Mouse (Mus musculus): ENCODE measurements around the gene Pde6g. TPM values are rescaled to one million over a fixed set of nuclear protein-coding genes. Genes with fewer than 3 reads are reported as not detected.

Gene Pde6g
- polyA plus RNA-seq, 1 experiment from 2014 or later = not detected

DNA sequence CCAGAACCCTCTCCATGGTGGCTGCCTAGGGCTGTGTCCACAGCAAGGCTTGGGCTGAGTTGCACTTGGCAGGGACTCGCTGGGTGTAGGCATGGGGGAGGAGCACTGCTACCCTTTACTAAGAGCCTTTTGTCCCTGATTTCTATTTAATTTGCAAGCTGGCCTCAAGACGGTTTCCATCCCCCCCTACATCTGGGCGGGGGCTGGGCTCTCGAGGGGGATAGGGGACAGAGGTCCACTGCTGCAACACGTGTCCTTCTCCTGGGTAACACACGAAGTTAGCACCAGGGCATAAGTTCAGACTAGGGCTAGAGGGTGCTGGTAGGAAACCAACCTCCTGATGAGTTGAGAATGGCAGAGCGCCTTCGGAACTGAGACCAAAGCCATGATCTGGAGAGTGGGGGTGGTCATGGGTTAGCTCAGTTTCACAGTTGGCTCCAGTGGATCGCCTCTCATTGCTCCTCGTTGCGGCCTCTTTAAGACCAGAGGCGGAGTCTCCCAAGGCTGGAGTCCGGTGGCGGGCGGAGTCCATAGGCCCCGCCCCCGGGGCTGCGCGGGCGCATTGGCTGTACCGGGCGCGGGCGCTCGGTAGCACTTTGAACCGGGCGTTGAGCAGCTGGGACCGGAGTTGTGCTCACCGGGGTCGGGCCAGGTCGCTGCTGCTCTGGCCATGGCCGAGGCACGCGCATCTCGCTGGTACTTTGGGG, 38.2 kb upstream of the Pde6g start, which contains the start of gene Slc25a10:
Gene Slc25a10, plus strand, starts transcription at position 524 of the 707 bp plus-strand sequence.
- H3K4me2 ChIP-seq (replicated peaks) = peak within 1 kb of the TSS; percentile 86
- peak within 1 kb of the TSS; percentile 82 for H3K9ac ChIP-seq
- peak within 1 kb of the TSS; percentile 80 for H3K4me3 ChIP-seq
- peaks cover 48% of the 10 kb centered on the region for H3K36me3 ChIP-seq
- peaks cover 34% of the 10 kb centered on the region for H3K4me1 ChIP-seq
- peak; percentile 87 for ATAC-seq (ENCODE audit: low FRiP score)
- no peaks in the 10 kb centered on the region for H3K27me3 ChIP-seq
- H3K27ac ChIP-seq = peak within 1 kb of the TSS; percentile 81
- WGBS = under 1% methylated on average over 32 of the region's 35 CpGs
- H3K9me3 ChIP-seq (replicated peaks) = no peaks in the 10 kb centered on the region

DNA sequence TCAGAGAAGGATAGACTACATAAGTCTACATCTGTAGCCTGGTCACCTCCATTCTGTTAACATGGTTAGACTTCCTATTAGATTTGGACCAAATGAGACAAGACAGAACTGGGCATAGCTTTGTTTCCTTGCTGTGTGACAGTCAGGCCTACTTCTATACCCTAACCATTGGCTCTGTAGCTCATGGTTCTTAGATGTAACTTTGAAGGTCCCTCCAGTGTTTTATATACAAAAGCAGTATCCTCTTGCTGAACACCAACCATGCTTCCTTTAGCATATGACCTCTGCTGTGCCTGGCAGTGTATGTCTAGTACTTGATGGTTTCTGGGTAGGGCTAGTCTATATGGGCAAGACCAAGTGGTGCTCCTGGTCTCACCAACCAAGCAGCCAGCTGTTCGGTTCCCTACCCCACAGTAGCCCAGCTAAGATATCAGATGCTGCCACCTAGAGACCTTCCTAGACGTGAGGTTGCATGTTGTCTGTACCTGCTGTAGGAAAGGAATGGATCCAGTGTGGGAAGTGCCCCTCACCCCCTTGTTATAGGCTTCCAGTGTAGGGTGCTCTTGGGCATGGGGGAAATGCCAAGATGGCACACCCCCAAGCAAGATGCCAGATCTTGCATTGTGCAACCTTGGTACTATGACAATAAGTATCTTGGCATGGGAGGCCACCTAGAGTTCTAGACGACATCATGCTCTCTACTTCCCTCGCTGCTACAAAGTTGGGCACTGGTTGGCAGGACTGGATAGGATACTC, 37.2 kb upstream of the Pde6g start:
- Histone ChIP-seq H3K4me2 (replicated peaks) (peak overlapping the region; percentile 86), H3K4me3 (no peak overlapping the region), H3K9ac (no peak overlapping the region), H3K27ac (0 out of 2 replicates have a peak overlapping the region, but pooled peaks have one; percentile 81), H3K9me3 (replicated peaks) (no peaks in the 10 kb centered on the region), H3K4me1 (peaks cover 39% of the 10 kb centered on the region), H3K36me3 (peaks cover 42% of the 10 kb centered on the region), H3K27me3 (no peaks in the 10 kb centered on the region)
- ATAC-seq (ENCODE audit: low FRiP score) = no peak
- WGBS = 33% methylated on average over 4 of the region's 4 CpGs

GRCm38 (mm10) chr11:120489054-120489761, 35.9 kb upstream of the Pde6g start:
- H3K36me3 ChIP-seq = peaks cover 29% of the 10 kb centered on the region
- H3K4me2 ChIP-seq (replicated peaks) = no peak overlapping the region
- no peak overlapping the region for H3K9ac ChIP-seq
- no peaks in the 10 kb centered on the region for H3K9me3 ChIP-seq (replicated peaks)
- no peak overlapping the region for H3K27ac ChIP-seq
- no peak for ATAC-seq (ENCODE audit: low FRiP score)
- H3K4me1 ChIP-seq = peaks cover 44% of the 10 kb centered on the region
- H3K27me3 ChIP-seq = no peaks in the 10 kb centered on the region
- H3K4me3 ChIP-seq = no peak overlapping the region
- WGBS = 63% methylated on average over 4 of the region's 4 CpGs

GRCm38 (mm10) chr11:120488516-120488915, 35.2 kb upstream of the Pde6g start:
- Histone ChIP-seq H3K9me3 (replicated peaks) (no peaks in the 10 kb centered on the region), H3K9ac (no peak overlapping the region), H3K36me3 (peaks cover 33% of the 10 kb centered on the region), H3K27ac (no peak overlapping the region), H3K27me3 (no peaks in the 10 kb centered on the region), H3K4me3 (no peak overlapping the region), H3K4me2 (replicated peaks) (no peak overlapping the region), H3K4me1 (peaks cover 46% of the 10 kb centered on the region)
- WGBS = 81% methylated on average over 4 of the region's 4 CpGs
- ATAC-seq (ENCODE audit: low FRiP score) = no peak

- H3K4me2 ChIP-seq (replicated peaks) = peak overlapping the region; percentile 93
- H3K4me3 ChIP-seq = peak overlapping the region; percentile 97
- H3K36me3 ChIP-seq = peaks cover 64% of the 10 kb centered on the region
- ATAC-seq (ENCODE audit: low FRiP score) = no peak
- no peak overlapping the region for H3K27ac ChIP-seq
- no peaks in the 10 kb centered on the region for H3K9me3 ChIP-seq (replicated peaks)
- peaks cover 22% of the 10 kb centered on the region for H3K4me1 ChIP-seq
- 13% methylated on average over 10 of the region's 10 CpGs for WGBS
- H3K9ac ChIP-seq = peak overlapping the region; percentile 92
- no peaks in the 10 kb centered on the region for H3K27me3 ChIP-seq
Measured at GRCm38 (mm10) chr11:120485251-120485650, 32.0 kb upstream of the Pde6g start.

GRCm38 (mm10) chr11:120484265-120484981, 31.1 kb upstream of the Pde6g start, which contains the start of gene Mrpl12:
Mrpl12 (plus strand) TSS chr11:120484613.
- WGBS = under 1% methylated on average over 60 of the region's 60 CpGs
- Histone ChIP-seq H3K4me1 (peaks cover 19% of the 10 kb centered on the region), H3K36me3 (peaks cover 72% of the 10 kb centered on the region), H3K4me3 (peak within 1 kb of the TSS; percentile 97), H3K27me3 (no peaks in the 10 kb centered on the region), H3K4me2 (replicated peaks) (peak within 1 kb of the TSS; percentile 93), H3K27ac (peak within 1 kb of the TSS; percentile 89), H3K9ac (peak within 1 kb of the TSS; percentile 92), H3K9me3 (replicated peaks) (no peaks in the 10 kb centered on the region)
- ATAC-seq (ENCODE audit: low FRiP score) = peak; percentile 96

DNA sequence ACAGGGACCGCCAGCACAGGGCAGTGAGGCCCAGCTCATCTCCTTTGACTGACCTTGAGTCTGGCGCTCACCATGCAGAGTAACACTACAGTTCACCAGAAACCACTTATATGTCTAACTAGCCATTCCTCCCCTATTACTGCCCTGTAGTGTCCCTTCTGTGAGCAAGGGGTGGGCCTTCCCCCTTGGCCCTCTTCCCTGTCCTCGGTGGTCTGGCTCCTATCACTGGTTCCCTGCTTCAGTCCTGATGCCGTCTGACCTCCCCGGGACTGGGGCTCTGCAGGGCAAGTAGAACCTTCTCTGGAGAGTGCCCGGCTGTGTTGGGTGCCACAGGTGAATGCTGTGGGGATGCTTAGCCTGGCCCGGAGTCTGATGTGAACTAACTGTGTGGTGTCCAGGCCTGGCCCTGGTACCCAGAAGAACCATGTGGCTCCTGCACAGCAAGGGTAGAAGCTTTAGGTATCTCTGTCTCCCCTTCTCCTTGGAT, 30.2 kb upstream of the Pde6g start:
- Histone ChIP-seq H3K4me3 (peak overlapping the region; percentile 97), H3K4me1 (peaks cover 18% of the 10 kb centered on the region), H3K27ac (peak overlapping the region; percentile 89), H3K9ac (peak overlapping the region; percentile 92), H3K36me3 (peaks cover 76% of the 10 kb centered on the region), H3K9me3 (replicated peaks) (no peaks in the 10 kb centered on the region), H3K4me2 (replicated peaks) (peak overlapping the region; percentile 93), H3K27me3 (no peaks in the 10 kb centered on the region)
- no peak for ATAC-seq (ENCODE audit: low FRiP score)
- WGBS = 93% methylated on average over 7 of the region's 7 CpGs

DNA sequence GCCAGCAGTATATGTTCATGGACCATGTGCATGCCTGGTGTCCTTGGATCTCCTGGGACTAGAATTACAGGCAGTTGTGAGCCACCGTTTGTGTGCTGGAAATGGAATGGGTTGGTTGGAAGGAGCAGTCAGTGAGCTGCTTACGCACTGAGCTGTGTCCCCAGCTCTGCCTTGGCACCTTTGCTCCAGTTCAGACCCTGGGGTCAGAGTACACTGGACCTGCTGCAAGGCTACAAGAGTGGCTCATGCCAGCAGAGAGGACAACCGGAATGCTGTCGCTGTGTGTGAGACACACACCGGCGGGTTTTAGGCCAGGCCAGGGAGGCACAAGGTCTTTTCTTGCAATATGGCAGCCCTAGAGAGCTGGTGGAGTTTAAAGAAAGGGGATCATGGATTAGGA, 18.8 kb upstream of the Pde6g start:
- H3K27ac ChIP-seq = no peak overlapping the region
- H3K4me2 ChIP-seq (replicated peaks) = no peak overlapping the region
- peaks cover 74% of the 10 kb centered on the region for H3K36me3 ChIP-seq
- no peak overlapping the region for H3K4me3 ChIP-seq
- no peaks in the 10 kb centered on the region for H3K27me3 ChIP-seq
- 97% methylated on average over 6 of the region's 6 CpGs for WGBS
- H3K4me1 ChIP-seq = peaks cover 9% of the 10 kb centered on the region
- no peak for ATAC-seq (ENCODE audit: low FRiP score)
- H3K9ac ChIP-seq = no peak overlapping the region
- no peaks in the 10 kb centered on the region for H3K9me3 ChIP-seq (replicated peaks)

GRCm38 (mm10) chr11:120467736-120468092, 14.4 kb upstream of the Pde6g start:
- Histone ChIP-seq H3K9ac (peak overlapping the region; percentile 93), H3K4me1 (peaks cover 21% of the 10 kb centered on the region), H3K4me3 (peak overlapping the region; percentile 84), H3K9me3 (replicated peaks) (no peaks in the 10 kb centered on the region), H3K27ac (peak overlapping the region; percentile 71; the same call in 1 of the 2 replicates), H3K27me3 (no peaks in the 10 kb centered on the region), H3K36me3 (peaks cover 56% of the 10 kb centered on the region), H3K4me2 (replicated peaks) (peak overlapping the region; percentile 98)
- WGBS = 1% methylated on average over 33 of the region's 33 CpGs
- ATAC-seq (ENCODE audit: low FRiP score) = peak; percentile 68

DNA sequence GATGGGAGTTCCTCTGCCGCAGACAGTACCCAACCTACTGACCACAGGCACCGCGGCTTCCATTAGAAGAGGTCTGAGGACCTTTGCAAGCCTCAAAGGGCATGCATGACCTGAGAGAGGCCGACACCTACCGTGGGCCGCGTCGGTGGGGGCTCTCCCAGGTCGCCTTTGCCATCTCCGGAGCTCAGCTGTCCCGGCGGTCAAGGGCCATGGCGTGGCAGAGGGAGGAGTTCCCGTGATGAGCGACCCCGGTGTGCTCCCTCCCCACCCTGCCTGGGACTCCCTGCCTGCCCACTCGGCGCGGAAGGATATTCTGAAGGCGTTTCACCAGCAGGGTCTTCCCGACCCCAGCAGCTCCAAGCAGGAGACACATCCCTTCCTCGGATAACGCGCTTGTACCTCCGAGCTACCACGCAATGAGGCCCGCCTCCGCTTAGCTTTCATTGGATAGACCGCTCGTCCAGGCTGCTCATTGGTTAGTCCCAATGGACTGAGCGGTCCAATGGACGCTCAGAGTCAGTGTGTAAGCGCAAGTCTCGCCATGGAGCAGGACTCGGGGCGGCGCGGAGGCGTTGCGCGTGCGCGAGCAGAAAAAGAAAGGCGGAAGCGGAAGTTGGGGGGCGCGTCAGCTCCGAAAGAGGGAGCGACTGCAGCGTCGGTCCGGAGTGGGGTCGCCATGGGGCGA, 13.9 kb upstream of the Pde6g start, which contains the start of gene Arl16:
Gene Arl16, minus strand, starts transcription at position 557 of the 685 bp plus-strand sequence.
- H3K4me2 ChIP-seq (replicated peaks) = peak within 1 kb of the TSS; percentile 98
- 1% methylated on average over 53 of the region's 54 CpGs for WGBS
- peak within 1 kb of the TSS; percentile 89 for H3K27ac ChIP-seq
- H3K9ac ChIP-seq = peak within 1 kb of the TSS; percentile 93
- no peaks in the 10 kb centered on the region for H3K27me3 ChIP-seq
- peaks cover 21% of the 10 kb centered on the region for H3K4me1 ChIP-seq
- H3K9me3 ChIP-seq (replicated peaks) = no peaks in the 10 kb centered on the region
- H3K36me3 ChIP-seq = peaks cover 56% of the 10 kb centered on the region
- peak; percentile 100 for ATAC-seq (ENCODE audit: low FRiP score)
- H3K4me3 ChIP-seq = peak within 1 kb of the TSS; percentile 84

- Histone ChIP-seq H3K4me2 (replicated peaks) (peak overlapping the region; percentile 98), H3K27me3 (no peaks in the 10 kb centered on the region), H3K4me1 (peaks cover 21% of the 10 kb centered on the region), H3K9ac (peak overlapping the region; percentile 93; the same call in 1 of the 2 replicates), H3K9me3 (replicated peaks) (no peaks in the 10 kb centered on the region), H3K27ac (no peak overlapping the region), H3K36me3 (peaks cover 56% of the 10 kb centered on the region), H3K4me3 (0 out of 2 replicates have a peak overlapping the region, but pooled peaks have one; percentile 84)
- ATAC-seq (ENCODE audit: low FRiP score) = no peak
- WGBS = 92% methylated on average over 4 of the region's 4 CpGs
Measured at GRCm38 (mm10) chr11:120465521-120465920, 12.2 kb upstream of the Pde6g start.

All from hindbrain, embryonic 12.5 days (tissue).